Mouse (Mus musculus): Measurements from ENCODE around the gene Fut7. TPM values are rescaled to one million over a fixed set of nuclear protein-coding genes. Genes with fewer than 3 reads are reported as not detected.
A peak's percentile ranks its signal among the peaks of the same experiment; 100 is the strongest.
"Not testable (repeated sequence)": the region's sequence is repeated elsewhere in the genome, so short reads cannot be mapped to it uniquely, and the experiment has no call there.

Gene Fut7
- polyA plus RNA-seq, 1 experiment from 2014 or later, result 0.17 TPM

DNA sequence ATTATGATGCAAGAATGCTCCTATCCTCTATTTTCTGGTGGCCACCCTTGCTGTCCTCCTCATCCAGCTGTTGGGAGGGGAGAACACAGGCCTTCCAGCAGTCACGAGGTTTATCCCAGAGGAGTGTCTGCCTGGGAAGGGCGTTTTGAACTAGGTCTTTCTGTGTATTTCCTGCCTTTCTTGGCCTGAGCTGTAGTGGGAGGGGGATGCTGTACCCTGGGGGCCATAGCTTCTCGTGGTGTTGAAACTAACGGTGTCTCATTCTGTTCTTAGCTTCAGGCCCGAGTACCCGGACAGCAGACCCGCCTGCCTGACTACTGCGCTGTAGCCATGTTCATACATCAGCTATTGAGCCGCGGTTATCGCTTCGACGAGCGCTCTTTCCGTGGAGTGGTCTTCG lies 22.8 kb upstream of the Fut7 start:
- no peaks in the 10 kb centered on the region for H3K36me3 ChIP-seq (replicated peaks)
- peak overlapping the region; percentile 34 for H3K4me3 ChIP-seq
- H3K9ac ChIP-seq, result peak overlapping the region; percentile 28; the same call in 1 of the 2 replicates
- ATAC-seq (replicated peaks), result no peak
- peaks cover 53% of the 10 kb centered on the region for H3K27me3 ChIP-seq (replicated peaks)
- WGBS, result 20% methylated on average over 16 of the region's 16 CpGs
- H3K27ac ChIP-seq, result no peak overlapping the region
- peaks cover 40% of the 10 kb centered on the region for H3K4me1 ChIP-seq
- no peaks in the 10 kb centered on the region for H3K9me3 ChIP-seq
- H3K4me2 ChIP-seq, result peak overlapping the region; percentile 71

DNA sequence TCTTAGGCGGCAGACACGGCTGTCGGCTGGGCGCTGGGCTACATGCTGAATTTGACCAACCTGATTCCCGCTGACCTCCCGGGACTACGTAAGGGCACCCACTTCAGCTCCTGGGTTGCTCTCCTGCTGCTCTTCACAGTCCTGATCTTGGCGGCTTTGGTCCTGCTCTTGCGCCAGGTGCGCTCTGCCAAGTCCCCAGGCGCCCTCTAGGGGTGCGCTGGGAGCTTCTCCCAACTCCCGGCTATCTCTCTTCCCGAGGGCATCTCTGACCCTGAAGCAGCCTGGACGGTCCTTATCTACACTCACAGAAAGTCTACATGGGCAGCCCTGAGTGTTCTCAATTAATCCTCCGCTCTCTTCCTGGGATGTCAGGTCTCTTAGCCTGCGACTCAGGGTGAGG lies 22.3 kb upstream of the Fut7 start:
- Histone ChIP-seq H3K4me3 (peak overlapping the region; percentile 34), H3K9ac (peak overlapping the region; percentile 28; the same call in 1 of the 2 replicates), H3K36me3 (replicated peaks) (no peaks in the 10 kb centered on the region), H3K9me3 (no peaks in the 10 kb centered on the region), H3K27me3 (replicated peaks) (peaks cover 48% of the 10 kb centered on the region), H3K27ac (no peak overlapping the region), H3K4me1 (peaks cover 40% of the 10 kb centered on the region), H3K4me2 (peak overlapping the region; percentile 71)
- ATAC-seq (replicated peaks), result no peak
- 3% methylated on average over 17 of the region's 17 CpGs for WGBS

- ATAC-seq (replicated peaks), result peak; percentile 57
- Histone ChIP-seq H3K9ac (peak overlapping the region; percentile 94), H3K27ac (peak overlapping the region; percentile 85), H3K4me2 (peak overlapping the region; percentile 80), H3K36me3 (replicated peaks) (0 out of 2 replicates have a peak, but pooled peaks cover 2% of the 10 kb centered on the region), H3K4me3 (peak overlapping the region; percentile 57), H3K9me3 (no peaks in the 10 kb centered on the region), H3K4me1 (peaks cover 45% of the 10 kb centered on the region), H3K27me3 (replicated peaks) (peaks cover 31% of the 10 kb centered on the region)
- under 1% methylated on average over 13 of the region's 13 CpGs for WGBS
Measured at GRCm38 (mm10) chr2:25402377-25402971, 20.6 kb upstream of the Fut7 start.

DNA sequence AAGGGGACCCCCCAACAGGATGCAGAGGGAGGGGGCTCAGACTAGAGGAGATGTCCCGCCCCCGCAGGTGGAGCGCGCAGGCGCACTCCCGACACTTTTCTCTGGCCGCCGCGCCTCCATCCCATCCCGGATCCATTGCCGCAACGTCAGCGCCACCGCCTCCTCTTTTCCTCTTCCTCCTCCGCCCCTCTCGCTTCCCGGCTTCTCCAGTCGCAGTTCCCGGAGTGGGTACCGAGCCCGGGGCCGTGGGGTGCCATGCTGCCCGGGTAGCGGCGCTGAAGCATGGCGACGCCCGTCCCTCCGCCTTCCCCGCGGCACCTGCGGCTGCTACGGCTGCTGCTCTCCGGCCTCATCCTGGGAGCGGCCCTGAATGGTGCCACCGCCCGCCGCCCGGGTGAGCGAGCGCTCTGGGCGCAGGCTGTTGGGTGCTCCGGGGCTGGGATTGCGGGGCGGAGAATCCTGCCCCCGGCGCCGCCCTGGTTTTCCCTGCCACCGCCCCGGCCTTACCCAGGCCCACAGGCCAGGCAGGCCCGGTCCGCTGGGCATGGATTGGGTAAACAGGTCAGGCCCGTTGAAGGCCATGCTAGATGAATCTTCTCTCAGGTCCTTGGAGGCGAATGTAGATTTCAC lies 20.0 kb upstream of the Fut7 start:
- WGBS, result under 1% methylated on average over 54 of the region's 54 CpGs
- H3K9me3 ChIP-seq, result no peaks in the 10 kb centered on the region
- peak overlapping the region; percentile 85 for H3K27ac ChIP-seq
- H3K36me3 ChIP-seq (replicated peaks), result peaks cover 8% of the 10 kb centered on the region; the same call in 1 of the 2 replicates
- H3K27me3 ChIP-seq (replicated peaks), result peaks cover 25% of the 10 kb centered on the region
- peak overlapping the region; percentile 57 for H3K4me3 ChIP-seq
- H3K4me1 ChIP-seq, result peaks cover 45% of the 10 kb centered on the region
- ATAC-seq (replicated peaks), result peak; percentile 87
- peak overlapping the region; percentile 80 for H3K4me2 ChIP-seq
- H3K9ac ChIP-seq, result peak overlapping the region; percentile 94

DNA sequence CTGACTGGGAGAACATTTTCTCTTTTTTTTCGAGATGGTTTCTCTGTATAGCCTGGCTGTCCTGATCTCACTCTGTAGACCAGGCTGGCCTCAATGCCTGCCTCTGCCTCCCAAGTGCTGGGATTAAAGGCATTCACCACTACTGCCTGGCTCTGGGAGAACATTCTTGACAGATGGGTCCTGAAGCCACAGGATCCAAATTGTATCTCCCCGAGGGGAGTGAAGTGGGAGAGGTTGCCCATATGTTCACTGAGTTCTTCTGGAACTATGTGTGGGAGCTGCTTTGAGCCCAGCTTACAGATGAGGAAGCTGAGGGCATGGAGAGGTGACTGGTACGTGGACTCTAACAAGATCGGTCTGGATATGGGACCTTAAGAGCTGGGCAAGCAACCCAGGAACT lies 19.1 kb upstream of the Fut7 start:
- Histone ChIP-seq H3K4me3 (peak overlapping the region; percentile 57), H3K27me3 (replicated peaks) (peaks cover 16% of the 10 kb centered on the region), H3K4me1 (peaks cover 45% of the 10 kb centered on the region), H3K4me2 (peak overlapping the region; percentile 80), H3K36me3 (replicated peaks) (peaks cover 15% of the 10 kb centered on the region; the same call in 1 of the 2 replicates), H3K27ac (peak overlapping the region; percentile 85), H3K9me3 (no peaks in the 10 kb centered on the region), H3K9ac (peak overlapping the region; percentile 94)
- no peak for ATAC-seq (replicated peaks)
- 86% methylated on average over 4 of the region's 4 CpGs for WGBS

- WGBS, result 93% methylated on average over 10 of the region's 10 CpGs
- Histone ChIP-seq H3K27me3 (replicated peaks) (no peaks in the 10 kb centered on the region), H3K9ac (no peak overlapping the region), H3K27ac (no peak overlapping the region), H3K36me3 (replicated peaks) (peaks cover 29% of the 10 kb centered on the region), H3K4me2 (no peak overlapping the region), H3K9me3 (no peaks in the 10 kb centered on the region), H3K4me3 (no peak overlapping the region), H3K4me1 (peaks cover 30% of the 10 kb centered on the region)
- no peak for ATAC-seq (replicated peaks)
Measured at GRCm38 (mm10) chr2:25408908-25409307, 14.2 kb upstream of the Fut7 start.

DNA sequence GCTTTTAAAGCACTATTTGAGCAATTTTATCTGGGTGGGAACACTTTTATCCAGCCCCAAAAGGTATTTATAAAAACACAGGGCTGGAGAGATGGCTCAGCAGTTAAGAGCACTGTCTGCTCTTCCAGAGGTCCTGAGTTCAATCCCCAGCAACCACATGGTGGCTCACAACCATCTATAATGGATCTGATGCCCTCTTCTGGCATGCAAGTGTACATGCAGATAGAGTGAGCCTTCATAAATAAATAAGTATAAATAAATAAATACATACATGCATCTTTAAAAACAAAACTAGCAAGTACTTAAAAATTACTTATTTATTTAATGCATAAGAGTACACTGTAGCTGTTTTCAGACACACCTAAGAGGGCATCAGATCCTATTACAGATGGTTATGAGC lies 9.6 kb upstream of the Fut7 start:
- H3K9ac ChIP-seq; H3K9me3 ChIP-seq; H3K4me2 ChIP-seq; H3K27ac ChIP-seq; ATAC-seq (replicated peaks); H3K4me3 ChIP-seq; H3K27me3 ChIP-seq (replicated peaks); H3K4me1 ChIP-seq: not testable (repeated sequence)
- peaks cover 20% of the 10 kb centered on the region for H3K36me3 ChIP-seq (replicated peaks)

DNA sequence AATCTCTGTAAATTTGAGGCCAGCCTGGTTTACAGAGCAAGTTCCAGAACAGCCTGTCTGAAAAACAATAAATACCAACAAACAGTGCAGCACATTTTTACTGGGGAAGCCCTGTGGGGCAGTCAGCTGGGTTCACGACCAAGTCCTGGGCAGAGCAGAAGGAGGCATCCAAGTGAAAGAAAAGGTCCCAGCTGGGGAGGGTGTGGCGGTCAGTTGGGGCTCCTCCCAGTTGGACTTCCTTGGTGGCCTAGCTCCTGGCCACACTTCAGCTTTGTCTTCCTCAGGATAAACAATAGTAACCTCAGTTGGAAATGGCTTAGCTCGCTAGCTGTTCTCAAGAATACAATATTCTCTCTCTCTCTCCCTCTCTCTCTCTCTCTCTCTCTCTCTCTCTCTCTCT lies 5.6 kb upstream of the Fut7 start:
- Histone ChIP-seq H3K9me3 (no peaks in the 10 kb centered on the region), H3K9ac (no peak overlapping the region), H3K4me2 (no peak overlapping the region), H3K36me3 (replicated peaks) (no peaks in the 10 kb centered on the region), H3K4me1 (peaks cover 2% of the 10 kb centered on the region; the same call in 1 of the 2 replicates), H3K27ac (no peak overlapping the region), H3K27me3 (replicated peaks) (no peaks in the 10 kb centered on the region), H3K4me3 (no peak overlapping the region)
- 15% methylated on average over 3 of the region's 3 CpGs for WGBS
- no peak for ATAC-seq (replicated peaks)

DNA sequence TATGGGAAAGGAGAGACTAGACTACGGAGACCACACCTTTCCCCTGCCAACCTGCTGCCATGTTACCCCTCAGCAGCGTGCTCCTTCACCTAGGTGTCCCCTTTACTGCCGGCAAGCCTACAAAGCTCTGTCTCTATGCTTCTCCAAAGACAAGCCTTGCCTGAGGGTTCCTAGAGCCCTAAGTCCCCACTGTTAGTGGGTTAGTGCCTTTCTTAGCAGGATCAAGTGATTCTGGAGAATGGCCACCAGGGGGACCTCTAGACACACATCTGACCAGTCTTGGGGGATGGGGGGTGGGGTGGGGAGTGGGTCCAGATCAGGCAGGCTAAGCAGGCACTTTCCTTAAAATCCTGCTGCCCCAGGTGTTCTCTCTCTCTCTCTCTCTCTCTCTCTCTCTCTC lies 1.2 kb upstream of the Fut7 start:
- Histone ChIP-seq H3K9me3 (no peaks in the 10 kb centered on the region), H3K4me3 (no peak overlapping the region), H3K4me2 (no peak overlapping the region), H3K4me1 (peaks cover 2% of the 10 kb centered on the region; the same call in 1 of the 2 replicates), H3K36me3 (replicated peaks) (no peaks in the 10 kb centered on the region), H3K9ac (no peak overlapping the region), H3K27me3 (replicated peaks) (no peaks in the 10 kb centered on the region; the same call in 1 of the 2 replicates), H3K27ac (no peak overlapping the region)
- ATAC-seq (replicated peaks), result 0 out of 2 replicates have a peak, but pooled peaks have one; percentile 38
- WGBS, result 17% methylated on average over 3 of the region's 3 CpGs

DNA sequence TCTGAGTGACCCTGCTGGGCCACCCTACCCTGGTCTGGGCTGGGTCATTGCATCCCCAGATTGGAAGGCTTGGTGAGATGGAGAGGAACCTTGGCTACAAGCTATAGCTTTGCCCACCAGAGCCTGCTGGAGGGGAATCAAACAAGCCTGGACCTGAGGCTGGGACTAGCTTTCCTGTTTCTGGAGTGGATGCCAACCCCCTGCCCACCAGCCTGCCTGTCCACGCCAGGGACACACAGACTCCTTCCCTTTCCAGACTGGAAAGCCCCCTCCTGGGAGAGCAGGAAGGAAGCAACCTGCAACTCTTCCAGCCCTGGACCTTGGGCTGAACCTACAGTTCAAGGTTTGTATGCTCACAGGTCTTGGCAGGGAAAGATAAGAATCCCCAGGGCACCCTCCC lies 559 bp downstream of the Fut7 start:
- Histone ChIP-seq H3K36me3 (replicated peaks) (no peaks in the 10 kb centered on the region), H3K4me1 (peaks cover 7% of the 10 kb centered on the region; the same call in 1 of the 2 replicates), H3K27ac (no peak overlapping the region), H3K9ac (no peak overlapping the region), H3K27me3 (replicated peaks) (no peaks in the 10 kb centered on the region; the same call in 1 of the 2 replicates), H3K4me3 (no peak overlapping the region), H3K9me3 (no peaks in the 10 kb centered on the region), H3K4me2 (no peak overlapping the region)
- 59% methylated on average over 1 of the region's 1 CpGs for WGBS
- ATAC-seq (replicated peaks), result no peak

DNA sequence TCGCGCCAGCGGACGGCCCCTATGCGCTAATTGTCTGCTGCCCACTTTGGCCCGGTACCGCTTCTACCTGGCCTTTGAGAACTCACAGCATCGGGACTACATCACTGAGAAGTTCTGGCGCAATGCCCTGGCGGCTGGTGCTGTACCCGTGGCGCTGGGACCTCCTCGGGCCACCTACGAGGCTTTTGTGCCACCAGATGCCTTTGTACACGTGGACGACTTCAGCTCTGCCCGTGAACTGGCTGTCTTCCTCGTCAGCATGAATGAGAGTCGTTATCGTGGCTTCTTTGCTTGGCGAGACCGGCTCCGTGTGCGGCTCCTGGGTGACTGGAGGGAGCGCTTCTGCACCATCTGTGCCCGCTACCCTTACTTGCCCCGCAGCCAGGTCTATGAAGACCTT lies 2.4 kb downstream of the Fut7 start:
- Histone ChIP-seq H3K4me1 (peaks cover 19% of the 10 kb centered on the region), H3K27me3 (replicated peaks) (no peaks in the 10 kb centered on the region; the same call in 1 of the 2 replicates), H3K4me3 (no peak overlapping the region), H3K9me3 (no peaks in the 10 kb centered on the region), H3K4me2 (no peak overlapping the region), H3K27ac (no peak overlapping the region), H3K36me3 (replicated peaks) (no peaks in the 10 kb centered on the region), H3K9ac (no peak overlapping the region)
- WGBS, result 46% methylated on average over 27 of the region's 27 CpGs
- no peak for ATAC-seq (replicated peaks)

DNA sequence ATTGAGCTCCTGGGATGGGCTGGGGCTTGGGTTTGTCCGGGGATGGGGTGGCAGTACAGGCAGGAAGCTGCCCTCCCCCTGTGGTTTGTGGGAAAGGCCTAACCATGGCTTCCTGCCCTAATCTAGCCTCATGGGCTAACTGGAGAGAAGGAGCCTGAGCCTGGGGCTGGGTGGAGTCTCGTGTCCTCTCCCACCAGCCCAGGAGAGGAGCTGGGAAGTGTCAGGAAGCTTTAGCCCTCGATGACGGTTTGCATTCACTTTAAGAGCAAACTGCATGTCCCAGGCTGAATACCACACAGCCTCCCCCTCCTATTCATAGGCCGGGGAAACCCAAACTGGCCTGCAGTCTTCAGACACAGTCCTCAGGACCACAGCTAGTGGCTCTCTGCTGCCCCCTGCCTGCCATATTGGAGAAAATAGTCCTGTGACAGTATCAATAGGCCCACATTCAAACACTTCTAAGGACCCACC lies 3.7 kb downstream of the Fut7 start:
- Histone ChIP-seq H3K4me3 (no peak overlapping the region), H3K9ac (no peak overlapping the region), H3K4me2 (no peak overlapping the region), H3K27ac (no peak overlapping the region), H3K36me3 (replicated peaks) (no peaks in the 10 kb centered on the region), H3K9me3 (no peaks in the 10 kb centered on the region), H3K27me3 (replicated peaks) (no peaks in the 10 kb centered on the region; the same call in 1 of the 2 replicates), H3K4me1 (peaks cover 31% of the 10 kb centered on the region)
- 38% methylated on average over 5 of the region's 5 CpGs for WGBS
- ATAC-seq (replicated peaks), result no peak
